Mouse (Mus musculus) right cerebral cortex, postnatal 25 days (tissue): ENCODE data around the gene Rpl24.
A peak's percentile ranks its signal among the peaks of the same experiment; 100 is the strongest.
"Not testable (repeated sequence)": the region's sequence is repeated elsewhere in the genome, so short reads cannot be mapped to it uniquely, and the experiment has no call there.

ENCODE experiments used
- DNase-seq: peaks from one replicate; pipeline ENCODE4 v3.0.0; 2022

The Rpl24 gene

DNA sequence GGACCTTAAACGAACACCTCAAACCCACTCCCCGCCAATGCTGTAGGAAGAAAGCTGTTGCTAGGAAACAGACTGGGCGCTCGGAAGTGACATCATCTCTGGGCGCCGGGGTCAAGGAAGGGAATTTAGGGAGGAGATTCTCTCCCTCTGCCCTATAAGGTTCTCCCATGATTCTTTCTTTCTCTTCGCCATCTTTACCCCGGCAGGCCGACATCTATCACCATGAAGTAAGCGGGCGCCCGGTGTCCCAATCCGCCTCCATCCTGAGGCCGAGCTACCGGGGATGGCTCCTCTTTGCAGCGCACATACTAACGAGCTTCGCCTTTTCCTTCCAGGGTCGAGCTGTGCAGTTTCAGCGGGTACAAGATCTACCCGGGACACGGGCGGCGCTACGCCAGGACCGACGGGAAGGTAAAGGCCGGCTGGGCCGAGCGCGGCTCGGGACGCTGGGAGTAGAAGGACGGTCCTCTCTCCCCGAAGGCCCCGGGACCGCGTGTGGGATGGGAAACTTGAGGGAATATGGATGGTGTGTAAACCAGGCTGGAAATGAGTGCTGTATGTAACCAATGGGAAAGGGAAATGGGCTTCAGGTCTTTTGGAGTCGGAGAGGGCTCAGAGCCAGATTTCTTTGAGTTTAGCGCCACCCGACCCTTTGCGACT lies at the start of gene Rpl24:
TSS of gene Rpl24 (plus strand) at position 64 of the 660 bp plus-strand sequence.
- DNase-seq: peak; percentile 96

DNA sequence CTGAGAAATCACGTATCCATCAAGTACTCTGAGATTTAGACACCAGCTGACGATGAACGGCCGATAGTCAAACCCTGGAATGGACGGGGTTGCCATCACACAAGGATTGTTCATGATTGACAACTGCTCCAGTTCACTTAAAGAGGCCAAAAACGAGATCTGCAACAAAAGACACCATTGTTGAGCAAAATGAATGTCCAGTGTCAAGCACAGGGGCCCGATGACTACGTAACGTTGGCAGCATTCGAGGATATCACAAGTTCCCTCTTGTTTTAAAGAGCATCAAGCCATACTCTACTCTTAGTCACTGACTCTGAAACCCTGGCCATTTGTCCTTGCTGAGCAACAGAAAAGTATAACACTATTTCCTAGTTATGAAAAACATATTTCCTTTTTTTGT lies 44.0 kb upstream of the Rpl24 start:
- no peak for DNase-seq

GRCm38 (mm10) chr16:55924010-55924409 lies 42.1 kb upstream of the Rpl24 start:
- DNase-seq: no peak

GRCm38 (mm10) chr16:55933681-55934343 lies 32.3 kb upstream of the Rpl24 start:
- peak; percentile 29 for DNase-seq

DNA sequence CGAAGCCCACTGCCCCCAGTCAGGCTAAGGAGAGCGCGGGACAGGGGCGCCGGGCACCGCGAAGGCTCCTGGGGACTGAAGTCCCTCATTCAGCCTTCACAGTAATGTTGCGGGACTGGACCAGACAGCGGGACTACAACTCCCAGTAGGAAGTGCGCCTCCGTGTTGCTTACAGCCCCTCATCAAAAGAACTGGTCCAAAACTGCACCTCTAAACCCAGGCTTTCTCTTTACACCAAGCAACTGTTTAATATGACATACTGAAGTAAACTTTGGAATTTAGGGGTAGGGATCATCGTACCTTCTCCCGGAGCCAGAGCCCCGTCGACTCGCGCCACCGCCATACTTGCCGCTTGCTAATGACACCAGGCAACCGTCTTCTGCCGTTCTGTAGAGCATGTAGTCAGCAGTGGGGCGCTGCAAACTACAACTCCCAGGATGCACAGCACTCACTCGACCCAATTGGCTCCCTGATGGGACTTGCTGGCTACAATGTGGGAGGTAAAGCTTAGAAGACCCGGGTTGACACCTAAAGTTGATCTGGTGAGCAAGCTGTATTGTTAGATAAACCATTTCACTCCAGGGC lies 31.5 kb upstream of the Rpl24 start, which contains the start of gene Cep97:
TSS of gene Cep97 (minus strand) at position 403 of the 585 bp plus-strand sequence.
- peak; percentile 93 for DNase-seq

DNA sequence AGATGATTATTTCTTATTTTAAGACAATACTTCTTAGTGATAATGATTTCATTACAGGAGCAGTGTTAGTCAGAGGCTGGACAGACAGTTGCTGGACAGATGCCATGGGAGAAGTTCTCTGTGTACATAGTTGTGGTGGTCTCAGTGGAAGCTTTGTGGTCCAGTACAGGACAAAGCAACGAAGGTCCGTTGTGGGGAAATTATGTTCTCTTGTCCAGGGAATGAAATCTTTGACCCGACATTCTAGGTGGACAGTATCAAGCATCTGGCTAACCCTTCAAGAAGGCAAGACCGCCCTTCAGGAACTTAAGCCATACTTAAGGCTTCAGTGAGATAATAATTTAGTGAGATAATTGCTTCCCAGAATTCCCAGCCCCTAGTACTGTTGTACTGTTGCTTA lies 27.3 kb upstream of the Rpl24 start:
- no peak for DNase-seq

DNA sequence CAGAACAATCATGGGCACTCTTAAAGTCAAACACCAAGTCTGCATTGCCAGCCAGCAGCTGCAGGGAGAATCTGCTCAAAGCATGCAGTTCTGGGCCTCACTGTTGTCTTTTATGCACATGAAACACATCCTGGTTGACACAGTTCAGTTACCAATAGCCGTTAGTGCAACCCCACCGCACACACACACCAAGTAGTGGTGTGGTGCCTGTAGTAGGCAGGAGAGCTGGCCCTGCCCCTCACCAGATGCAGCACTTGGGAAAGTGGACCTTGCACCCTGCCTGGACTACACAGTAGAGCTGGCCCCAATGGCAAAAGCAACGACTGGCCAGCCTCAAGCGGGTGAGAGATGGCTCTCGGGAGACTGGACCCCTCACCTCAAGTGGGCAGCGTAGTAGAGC lies 26.4 kb upstream of the Rpl24 start:
- no peak for DNase-seq

DNA sequence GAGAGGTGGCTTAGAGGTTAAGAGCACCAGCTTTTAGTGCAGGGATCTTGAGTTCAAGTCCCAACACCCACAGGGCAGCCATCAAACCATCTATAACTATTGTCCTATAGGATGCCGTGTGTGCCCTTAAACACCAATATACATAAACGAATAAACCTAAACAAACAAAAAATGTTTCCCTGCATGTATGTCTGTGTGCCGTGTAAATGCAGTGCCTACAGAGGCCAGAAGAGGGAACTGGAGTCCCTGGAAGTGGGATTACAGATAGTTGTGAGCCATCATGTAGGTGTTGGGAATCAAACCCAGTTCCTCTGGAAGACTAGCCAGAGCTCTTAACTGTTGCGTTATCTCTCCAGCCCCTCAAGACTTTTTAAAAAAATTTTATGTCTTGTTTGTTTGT lies 25.3 kb upstream of the Rpl24 start:
- no peak for DNase-seq

DNA sequence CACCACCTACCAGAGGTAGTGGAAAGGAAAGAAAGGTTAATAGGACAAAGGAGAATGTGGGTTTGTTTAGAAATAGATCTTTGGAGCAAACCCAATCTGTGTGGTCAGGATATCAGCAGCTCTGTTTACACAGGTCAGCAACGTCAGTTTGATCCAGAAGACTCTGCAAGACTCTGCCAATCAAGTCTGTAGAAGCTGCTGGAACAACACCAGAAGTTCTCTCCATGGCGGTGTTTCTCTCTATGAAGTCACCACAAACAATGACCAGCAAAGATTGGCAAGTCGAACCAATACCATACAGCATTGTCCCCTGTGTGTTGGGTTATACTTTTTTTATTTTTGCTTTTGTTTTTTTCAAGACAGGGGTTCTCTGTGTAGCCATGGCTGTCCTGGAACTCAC lies 18.8 kb upstream of the Rpl24 start:
- DNase-seq: no peak

- DNase-seq: not testable (repeated sequence)
Measured at GRCm38 (mm10) chr16:55947876-55948410, 18.1 kb upstream of the Rpl24 start.

GRCm38 (mm10) chr16:55948963-55949362 lies 17.1 kb upstream of the Rpl24 start:
- DNase-seq: no peak

DNA sequence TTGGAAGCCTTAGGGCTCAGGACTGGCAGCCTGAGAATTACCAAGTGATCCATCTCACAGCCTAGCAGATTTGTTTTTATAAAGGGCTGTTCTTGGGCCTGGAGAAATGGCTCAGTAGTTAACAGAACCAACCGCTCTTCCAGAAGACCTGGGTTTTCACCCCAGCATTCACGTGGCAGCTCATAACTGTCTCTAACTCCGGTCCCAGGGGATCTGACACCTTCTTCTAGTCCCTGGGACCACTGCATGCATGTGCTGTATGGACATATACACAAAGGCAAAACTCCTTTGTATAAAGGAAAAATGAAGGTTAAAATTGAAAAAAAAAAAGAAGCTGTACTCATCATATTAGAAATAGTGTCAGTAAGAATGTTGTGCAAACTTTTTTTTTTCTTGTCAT lies 15.6 kb upstream of the Rpl24 start:
- no peak for DNase-seq

DNA sequence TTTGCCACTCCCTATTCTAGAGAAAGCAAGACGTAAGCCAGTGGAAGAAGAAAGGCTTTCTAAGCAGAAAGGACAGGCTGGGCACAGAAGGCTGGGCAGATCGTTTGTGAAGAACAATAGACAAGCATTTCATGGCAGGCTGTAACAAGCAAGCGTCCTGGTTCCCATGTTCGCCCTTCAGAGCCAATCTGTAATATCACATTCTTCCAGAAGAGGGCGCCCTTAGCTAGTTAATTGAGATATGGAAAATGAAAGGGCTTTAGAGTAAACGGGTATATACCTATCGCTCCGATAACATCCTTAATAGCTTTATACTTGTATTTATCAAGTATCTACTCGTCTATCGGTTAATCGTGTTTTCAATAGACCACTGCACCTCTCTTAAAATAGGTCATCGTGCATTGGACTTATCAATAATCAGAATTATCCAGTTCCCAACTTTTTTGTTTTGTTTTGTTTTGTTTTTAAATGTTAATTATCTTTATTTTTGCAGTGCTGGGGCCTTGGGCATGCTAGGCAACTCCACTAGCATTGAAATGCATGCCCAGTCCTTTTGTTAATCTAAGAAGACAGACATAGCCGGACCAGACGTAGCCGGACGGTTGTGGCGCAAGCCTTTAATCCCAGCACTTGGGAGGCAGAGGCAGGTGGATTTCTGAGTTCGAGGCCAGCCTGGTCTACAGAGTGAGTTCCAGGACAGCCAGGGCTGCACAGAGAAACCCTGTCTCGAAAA lies 15.0 kb upstream of the Rpl24 start:
- peak; percentile 42 for DNase-seq

DNA sequence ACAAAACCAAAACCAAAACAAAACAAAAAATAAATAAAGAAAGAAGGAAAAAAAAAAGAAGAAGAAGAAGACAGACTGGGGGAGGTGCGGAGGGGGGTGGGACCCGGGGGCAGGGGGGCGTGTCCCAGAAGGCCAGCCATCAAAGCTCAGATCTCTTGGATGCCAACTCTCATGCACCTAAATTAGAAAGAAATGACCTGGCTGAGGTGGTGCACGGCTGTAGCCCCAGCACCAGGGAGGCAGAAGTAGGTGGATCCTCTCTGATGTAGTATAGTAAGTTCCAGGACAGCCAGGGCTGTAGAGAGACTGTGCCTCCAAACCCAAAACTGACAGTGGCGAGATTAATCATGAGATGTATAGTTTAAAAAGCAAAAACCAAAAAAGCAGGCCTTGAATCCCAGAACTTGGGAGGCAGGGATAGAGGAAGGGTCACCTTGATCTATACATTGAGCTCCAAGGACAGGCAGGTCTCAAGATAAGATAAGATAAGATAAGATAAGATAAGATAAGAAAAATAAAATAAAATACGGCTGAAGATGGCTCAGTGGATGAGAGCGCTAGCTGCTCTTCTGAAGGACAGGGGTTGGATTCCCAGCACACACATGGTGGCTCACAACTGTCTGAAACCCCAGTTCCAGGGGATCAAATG lies 14.3 kb upstream of the Rpl24 start:
- DNase-seq: no peak

DNA sequence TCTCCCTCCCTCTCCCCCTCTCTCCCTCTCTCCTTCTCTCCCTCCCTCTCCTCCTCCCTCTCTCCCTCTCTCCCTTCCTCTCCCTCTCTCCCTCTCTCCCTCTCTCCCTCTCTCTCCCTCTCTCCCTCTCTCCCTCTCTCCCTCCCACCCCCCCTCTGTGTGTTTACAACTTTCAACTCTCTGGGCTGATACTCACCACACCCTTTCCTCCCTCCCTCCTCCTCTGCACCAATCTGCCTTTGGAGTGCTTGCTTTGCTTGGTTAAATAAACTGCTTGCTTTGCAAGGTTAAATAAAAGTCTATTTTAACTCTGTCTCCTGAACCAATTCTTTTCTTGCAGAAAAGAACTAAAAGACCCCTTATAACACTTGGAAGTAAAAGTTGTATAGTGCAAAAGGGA lies 13.3 kb upstream of the Rpl24 start:
- no peak for DNase-seq

DNA sequence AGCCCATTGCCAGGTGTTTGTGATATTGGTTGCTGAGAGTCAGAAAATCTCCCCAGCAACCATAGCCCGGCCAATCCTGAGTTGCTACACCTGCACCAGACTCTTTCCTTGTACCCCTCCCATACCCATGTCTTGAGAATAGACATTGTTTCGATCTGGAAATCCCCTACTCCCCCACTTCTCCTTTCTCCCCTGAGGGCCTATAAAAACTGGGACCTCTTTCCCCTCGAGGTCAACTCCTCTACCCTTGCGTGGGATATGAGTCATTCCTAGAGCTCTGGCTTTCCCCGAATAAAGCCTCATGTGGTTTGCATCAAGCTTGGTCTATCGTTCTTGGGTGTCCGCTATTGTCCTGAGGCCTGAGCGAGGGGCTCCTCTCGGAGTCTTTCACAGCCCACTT lies 11.9 kb upstream of the Rpl24 start:
- DNase-seq: not testable (repeated sequence)

- not testable (repeated sequence) for DNase-seq
Measured at GRCm38 (mm10) chr16:55963068-55963467, 3.0 kb upstream of the Rpl24 start.

GRCm38 (mm10) chr16:55964126-55964949 lies 1.7 kb upstream of the Rpl24 start:
- DNase-seq: no peak

DNA sequence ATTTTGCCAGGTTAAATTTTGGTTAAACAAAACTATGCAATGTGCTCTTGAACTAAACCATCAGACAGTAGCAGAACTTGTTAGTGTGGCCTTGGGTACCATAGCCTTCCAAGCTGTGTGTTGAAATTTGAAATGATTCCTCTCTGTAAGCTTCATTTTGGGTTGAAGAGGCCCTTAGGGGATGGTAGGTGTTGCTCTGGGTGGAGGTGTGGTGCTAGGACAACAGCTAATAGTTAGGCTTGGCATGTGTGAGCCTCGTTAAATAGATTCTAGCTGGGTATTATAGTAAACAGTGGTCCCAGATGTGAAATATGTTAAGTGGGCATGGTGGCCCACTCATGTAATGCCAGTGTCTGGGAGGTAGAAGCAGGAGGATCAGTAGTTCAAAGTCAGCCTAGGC lies 1.1 kb downstream of the Rpl24 start:
- DNase-seq: no peak

- no peak for DNase-seq
Measured at GRCm38 (mm10) chr16:55969147-55969546, 3.1 kb downstream of the Rpl24 start.

- DNase-seq: no peak
Measured at GRCm38 (mm10) chr16:55970416-55970815, 4.3 kb downstream of the Rpl24 start.
